Mouse (Mus musculus) urinary bladder, postnatal 10 days (tissue): ENCODE data around the gene Gm21992.

Experiments used
- DNase-seq: peaks from one replicate; pipeline ENCODE4 v3.0.0; 2022; ENCODE audit warnings: low spot score

Gene Gm21992

GRCm38 (mm10) chr19:4711601-4712155, 99.7 kb downstream of the Gm21992 start:
- DNase-seq, result no peak

- no peak for DNase-seq
Measured at GRCm38 (mm10) chr19:4711098-4711600, 100.3 kb downstream of the Gm21992 start, which contains the start of gene Sptbn2. Gene Sptbn2, plus strand, starts transcription at chr19:4711167.

GRCm38 (mm10) chr19:4708765-4709164, 102.6 kb downstream of the Gm21992 start:
- DNase-seq, result no peak

- DNase-seq, result no peak
Measured at GRCm38 (mm10) chr19:4701221-4701620, 110.2 kb downstream of the Gm21992 start.

- DNase-seq, result no peak
Measured at GRCm38 (mm10) chr19:4700656-4701055, 110.8 kb downstream of the Gm21992 start.

GRCm38 (mm10) chr19:4699821-4700220, 111.6 kb downstream of the Gm21992 start:
- DNase-seq, result no peak

GRCm38 (mm10) chr19:4698856-4699255, 112.6 kb downstream of the Gm21992 start:
- DNase-seq, result no peak

- no peak for DNase-seq
Measured at GRCm38 (mm10) chr19:4698205-4698677, 113.2 kb downstream of the Gm21992 start, which contains the start of gene Gm960. Gene Gm960, minus strand, starts transcription at chr19:4698668.

- no peak for DNase-seq
Measured at GRCm38 (mm10) chr19:4697721-4698120, 113.7 kb downstream of the Gm21992 start.

GRCm38 (mm10) chr19:4697121-4697520, 114.3 kb downstream of the Gm21992 start:
- no peak for DNase-seq

- no peak for DNase-seq
Measured at GRCm38 (mm10) chr19:4694346-4694745, 117.1 kb downstream of the Gm21992 start.
